Mouse (Mus musculus): ENCODE results near the gene Adh6b.

DNA sequence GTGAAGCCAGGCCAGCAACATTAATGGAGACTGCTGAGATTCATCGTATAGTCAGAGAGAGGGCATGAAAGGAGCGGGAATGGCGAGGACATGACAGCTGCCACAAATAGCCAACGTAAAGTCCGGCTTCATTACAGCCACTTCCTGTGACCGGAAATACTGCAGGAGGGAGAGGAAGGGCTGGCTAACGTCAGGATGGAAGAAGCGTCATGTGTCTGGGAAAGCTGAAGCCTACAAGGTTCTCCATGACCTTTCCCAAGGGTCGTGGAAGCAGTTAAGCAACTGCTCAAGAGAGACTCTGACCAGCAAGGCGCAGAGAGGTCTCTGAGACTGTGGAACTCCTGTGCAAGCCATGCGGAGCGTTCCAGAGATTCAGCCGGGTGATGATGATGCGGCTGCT lies at the start of gene Adh6b:
- TF ChIP-seq POLR2A (IDR thresholded peaks at IDR 0.05; ENCODE audit: control insufficient read depth, low read depth, low read length), result no peak
- no peak for TF ChIP-seq CTCF (IDR thresholded peaks at IDR 0.05; ENCODE audit: control insufficient read depth, insufficient read depth, insufficient replicate concordance, low read depth, low read length)
